Mouse (Mus musculus) testis, adult 2 months (tissue): ENCODE data around the gene Slc37a4.

Experiments
- CTCF ChIP-seq: fragments of 200-500 bp; IDR thresholded peaks from 2 replicates; pipeline ENCODE4 v1.5.1; 2012; ENCODE audit warnings: low read depth, mild to moderate bottlenecking, inconsistent platforms, low read length, moderate library complexity; ENCODE audit not compliant: control insufficient read depth, insufficient read depth, insufficient replicate concordance
- POLR2A ChIP-seq: fragments of 200-500 bp; IDR thresholded peaks from 2 replicates; pipeline ENCODE4 v1.6.1; 2012; ENCODE audit warnings: low read depth, mild to moderate bottlenecking, inconsistent platforms, low read length, moderate library complexity; ENCODE audit not compliant: control insufficient read depth

- TF ChIP-seq CTCF (no peak), POLR2A (no peak)
These were observed 4.4 kb downstream of the Slc37a4 start for GRCm38 (mm10) chr9:44401081-44401480.
